ENCODE assay signal across 8 mouse cellular contexts in the genomic region with DNA sequence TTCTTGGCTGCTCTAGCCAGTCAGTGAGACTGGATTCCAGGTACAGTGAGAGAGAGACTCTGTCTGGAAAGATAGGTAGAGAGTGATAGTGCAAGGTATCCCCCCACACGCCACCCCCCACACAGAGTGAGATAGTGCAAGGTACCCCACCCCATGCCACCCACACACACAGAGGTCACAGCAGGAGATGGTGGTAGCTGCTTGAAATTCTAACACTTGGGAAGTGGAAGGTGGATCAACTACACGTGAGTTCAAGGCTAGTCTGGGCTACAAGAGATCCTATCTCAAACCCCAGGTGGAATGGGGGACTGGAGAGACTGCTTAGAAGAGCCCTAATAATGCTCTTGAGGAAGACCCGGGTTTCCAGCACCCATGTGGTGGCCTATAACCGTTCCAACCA. TPM values are rescaled to one million over a fixed set of nuclear protein-coding genes. Genes with fewer than 3 reads are reported as not detected.
DNase-seq lines count a peak whose midpoint lies in the region; ATAC-seq lines count a peak whose summit lies in the region.

No protein-coding gene starts in this region.

- peak overlapping the region; percentile 77 for H3K4me3 ChIP-seq in lung, embryonic 16.5 days (ENCODE audit: low read length)
- H3K4me3 ChIP-seq in forebrain, embryonic 11.5 days (ENCODE audit: low read depth, low read length), result peak overlapping the region; percentile 67
- peak overlapping the region; percentile 69 for H3K4me3 ChIP-seq in limb, embryonic 13.5 days
- H3K4me3 ChIP-seq in stomach, embryonic 14.5 days (ENCODE audit: low read depth, low read length), result peak overlapping the region; percentile 54

- 31% methylated on average over 4 of the region's 4 CpGs for WGBS in lung, embryonic 16.5 days
- 50% methylated on average over 4 of the region's 4 CpGs for WGBS in forebrain, embryonic 11.5 days
- 44% methylated on average over 4 of the region's 4 CpGs for WGBS in limb, embryonic 13.5 days
- WGBS in stomach, embryonic 14.5 days, result 41% methylated on average over 4 of the region's 4 CpGs

- H3K36me3 ChIP-seq in lung, embryonic 16.5 days (ENCODE audit: control insufficient read depth, insufficient read depth, low read length), result peaks cover 5% of the 10 kb centered on the region; the same call in 1 of the 2 replicates
- H3K36me3 ChIP-seq in forebrain, embryonic 11.5 days (ENCODE audit: control insufficient read depth, insufficient read depth, low read length), result no peaks in the 10 kb centered on the region
- H3K36me3 ChIP-seq in limb, embryonic 13.5 days, result peaks cover 32% of the 10 kb centered on the region
- H3K36me3 ChIP-seq in stomach, embryonic 14.5 days (ENCODE audit: control insufficient read depth, insufficient read depth, low read length), result peaks cover 5% of the 10 kb centered on the region; the same call in 1 of the 2 replicates

- H3K9me3 ChIP-seq in lung, embryonic 16.5 days (ENCODE audit: control insufficient read depth, low read length), result no peaks in the 10 kb centered on the region
- no peaks in the 10 kb centered on the region for H3K9me3 ChIP-seq in forebrain, embryonic 11.5 days (ENCODE audit: control insufficient read depth, low read length)
- H3K9me3 ChIP-seq in limb, embryonic 13.5 days, result no peaks in the 10 kb centered on the region
- H3K9me3 ChIP-seq in stomach, embryonic 14.5 days (ENCODE audit: control insufficient read depth, low read depth, low read length), result no peaks in the 10 kb centered on the region

- peaks cover 7% of the 10 kb centered on the region for H3K4me1 ChIP-seq in lung, embryonic 16.5 days (replicated peaks; ENCODE audit: control insufficient read depth, insufficient read depth, low read length)
- H3K4me1 ChIP-seq in forebrain, embryonic 11.5 days (replicated peaks; ENCODE audit: control insufficient read depth, insufficient read depth, low read length), result 0 out of 2 replicates have a peak, but pooled peaks cover 2% of the 10 kb centered on the region
- peaks cover 23% of the 10 kb centered on the region for H3K4me1 ChIP-seq in limb, embryonic 13.5 days
- peaks cover 9% of the 10 kb centered on the region; the same call in 1 of the 2 replicates for H3K4me1 ChIP-seq in stomach, embryonic 14.5 days (ENCODE audit: control insufficient read depth, insufficient read depth, low read length)

- peak overlapping the region; percentile 77 for H3K9ac ChIP-seq in lung, embryonic 16.5 days (ENCODE audit: low read length)
- H3K9ac ChIP-seq in forebrain, embryonic 11.5 days (ENCODE audit: low read length), result peak overlapping the region; percentile 23
- peak overlapping the region; percentile 84 for H3K9ac ChIP-seq in limb, embryonic 13.5 days
- peak overlapping the region; percentile 61 for H3K9ac ChIP-seq in stomach, embryonic 14.5 days (replicated peaks; ENCODE audit: low read depth, low read length)

- ATAC-seq in lung, embryonic 16.5 days (ENCODE audit: low read depth), result no peak
- no peak for ATAC-seq in forebrain, embryonic 11.5 days (replicated peaks; ENCODE audit: low FRiP score)
- ATAC-seq in limb, embryonic 13.5 days (ENCODE audit: low FRiP score, low read depth), result no peak
- ATAC-seq in stomach, embryonic 14.5 days (ENCODE audit: insufficient number of reproducible peaks, insufficient read depth, low FRiP score, low read depth), result no peak

- no peaks in the 10 kb centered on the region for H3K27me3 ChIP-seq in lung, embryonic 16.5 days (ENCODE audit: control insufficient read depth, insufficient read depth, low read depth, low read length)
- no peaks in the 10 kb centered on the region for H3K27me3 ChIP-seq in forebrain, embryonic 11.5 days (ENCODE audit: control insufficient read depth, insufficient read depth, low read length)
- no peaks in the 10 kb centered on the region for H3K27me3 ChIP-seq in limb, embryonic 13.5 days
- H3K27me3 ChIP-seq in stomach, embryonic 14.5 days (ENCODE audit: control insufficient read depth, insufficient read depth, low read length), result no peaks in the 10 kb centered on the region

- DNase-seq in lung, postnatal 10 days, result no peak
- DNase-seq in forebrain, embryonic 11.5 days (ENCODE audit: low spot score), result no peak
- DNase-seq in cerebellum, adult 8-10 months, result no peak
- no peak for DNase-seq in cerebellum, adult 9-11 months
- no peak for DNase-seq in embryo, embryonic 10.5 days (ENCODE audit: low spot score)

- H3K4me2 ChIP-seq in lung, embryonic 16.5 days (ENCODE audit: low read depth, low read length), result peak overlapping the region; percentile 84
- H3K4me2 ChIP-seq in forebrain, embryonic 11.5 days (ENCODE audit: low read depth, low read length, severe bottlenecking), result peak overlapping the region; percentile 58; the same call in 1 of the 2 replicates
- peak overlapping the region; percentile 81 for H3K4me2 ChIP-seq in limb, embryonic 13.5 days (replicated peaks)
- H3K4me2 ChIP-seq in stomach, embryonic 14.5 days (replicated peaks; ENCODE audit: low read depth, low read length), result peak overlapping the region; percentile 73

- no peak overlapping the region for H3K27ac ChIP-seq in lung, embryonic 16.5 days (ENCODE audit: low read length)
- H3K27ac ChIP-seq in forebrain, embryonic 11.5 days (ENCODE audit: low read depth, low read length), result no peak overlapping the region
- peak overlapping the region; percentile 96; the same call in 1 of the 2 replicates for H3K27ac ChIP-seq in limb, embryonic 13.5 days
- no peak overlapping the region for H3K27ac ChIP-seq in stomach, embryonic 14.5 days (ENCODE audit: low read length)

RNA-seq across cellular contexts. Expression of a gene that starts 0.8 kb away (rescaled TPM):
- polyA plus RNA-seq in lung, embryonic 16.5 days (2015; fragmentation: Nextera tagmentation; extraction: Ambion mirVana), result 13.9 and 18.3 TPM in 2 replicates
- 5.8 and 6.4 TPM in 2 replicates for polyA plus RNA-seq in forebrain, embryonic 11.5 days (2014; fragmentation: Nextera tagmentation; extraction: Ambion mirVana)
- polyA plus RNA-seq in limb, embryonic 13.5 days (2015; fragmentation: Nextera tagmentation; extraction: Ambion mirVana), result 7.1 and 7.6 TPM in 2 replicates
- polyA plus RNA-seq in stomach, embryonic 14.5 days (2014; fragmentation: Nextera tagmentation; extraction: Ambion mirVana), result 9.2 and 12.6 TPM in 2 replicates

RNA-seq across cellular contexts. Expression of a gene that starts 1.1 kb away (rescaled TPM):
- 372 and 381 TPM in 2 replicates for polyA plus RNA-seq in lung, embryonic 16.5 days (2015; fragmentation: Nextera tagmentation; extraction: Ambion mirVana)
- 375 and 399 TPM in 2 replicates for polyA plus RNA-seq in forebrain, embryonic 11.5 days (2014; fragmentation: Nextera tagmentation; extraction: Ambion mirVana)
- 372 and 377 TPM in 2 replicates for polyA plus RNA-seq in limb, embryonic 13.5 days (2015; fragmentation: Nextera tagmentation; extraction: Ambion mirVana)
- polyA plus RNA-seq in stomach, embryonic 14.5 days (2014; fragmentation: Nextera tagmentation; extraction: Ambion mirVana), result 414 and 444 TPM in 2 replicates

RNA-seq across cellular contexts. Expression of a gene that starts 9.2 kb away (rescaled TPM):
- polyA plus RNA-seq in lung, embryonic 16.5 days (2015; fragmentation: Nextera tagmentation; extraction: Ambion mirVana), result 3.2 and 4.0 TPM in 2 replicates
- polyA plus RNA-seq in forebrain, embryonic 11.5 days (2014; fragmentation: Nextera tagmentation; extraction: Ambion mirVana), result 3.7 and 4.7 TPM in 2 replicates
- 3.6 and 3.8 TPM in 2 replicates for polyA plus RNA-seq in limb, embryonic 13.5 days (2015; fragmentation: Nextera tagmentation; extraction: Ambion mirVana)
- 1.9 and 2.2 TPM in 2 replicates for polyA plus RNA-seq in stomach, embryonic 14.5 days (2014; fragmentation: Nextera tagmentation; extraction: Ambion mirVana)

RNA-seq across cellular contexts. Expression of a gene that starts 9.3 kb away (rescaled TPM):
- polyA plus RNA-seq in lung, embryonic 16.5 days (2015; fragmentation: Nextera tagmentation; extraction: Ambion mirVana), result 237 and 240 TPM in 2 replicates
- polyA plus RNA-seq in forebrain, embryonic 11.5 days (2014; fragmentation: Nextera tagmentation; extraction: Ambion mirVana), result 411 and 432 TPM in 2 replicates
- 290 and 295 TPM in 2 replicates for polyA plus RNA-seq in limb, embryonic 13.5 days (2015; fragmentation: Nextera tagmentation; extraction: Ambion mirVana)
- polyA plus RNA-seq in stomach, embryonic 14.5 days (2014; fragmentation: Nextera tagmentation; extraction: Ambion mirVana), result 288 TPM in 2 replicates

RNA-seq across cellular contexts. Expression of a gene that starts 26.3 kb away (rescaled TPM):
- polyA plus RNA-seq in lung, embryonic 16.5 days (2015; fragmentation: Nextera tagmentation; extraction: Ambion mirVana), result 10.8 and 12.0 TPM in 2 replicates
- polyA plus RNA-seq in forebrain, embryonic 11.5 days (2014; fragmentation: Nextera tagmentation; extraction: Ambion mirVana), result 3.4 TPM in 2 replicates
- 2.6 and 4.0 TPM in 2 replicates for polyA plus RNA-seq in limb, embryonic 13.5 days (2015; fragmentation: Nextera tagmentation; extraction: Ambion mirVana)
- 12.1 TPM in 2 replicates for polyA plus RNA-seq in stomach, embryonic 14.5 days (2014; fragmentation: Nextera tagmentation; extraction: Ambion mirVana)

Comparison
In these comparisons a context has a peak if more than half of its experiments do, and no peak if none do; other contexts are left out.
1. H3K9ac ChIP-seq: peak in every context shown above with its lines; median percentile 84 in limb, embryonic 13.5 days; 77 in lung, embryonic 16.5 days; 61 in stomach, embryonic 14.5 days; 23 in forebrain, embryonic 11.5 days.